Mouse (Mus musculus) left cerebral cortex, postnatal 14 days (tissue): ENCODE measurements around the gene Il11ra2. TPM values are rescaled to one million over a fixed set of nuclear protein-coding genes. Genes with fewer than 3 reads are reported as not detected.
"Not testable (repeated sequence)": the region's sequence is repeated elsewhere in the genome, so short reads cannot be mapped to it uniquely, and the experiment has no call there.

Source experiments
- DNase-seq, 2 experiments: peaks; one replicate each; pipeline ENCODE4 v3.0.0; 2021 to 2022; ENCODE audit warnings: low spot score in 2 of 2, mixed read lengths in 1 of 2
- intact Hi-C: fragments of 180-260 bp; cut with DNase I; formaldehyde crosslinking; loops from one replicate; pipeline ENCODE4 v1.15.1; 2025
- long read RNA-seq, 2 experiments: library from polyadenylated mRNA; stranded (forward); transcript quantifications; one replicate each; pipeline ENCODE4 v2.0.0; 2021
- total RNA-seq, 2 experiments: library from RNA; stranded (reverse); gene quantifications; 2 replicates each; pipeline ENCODE4 v1.2.3; 2021

The Il11ra2 gene
- not detected for total RNA-seq
- long read RNA-seq, experiment 1 = 0 reads
- long read RNA-seq, experiment 2 = 0 reads

GRCm38 (mm10) chr4:42661793-42662192, at the start of gene Il11ra2:
TSS of gene Il11ra2 (minus strand) at chr4:42661893.
- DNase-seq, intact Hi-C loops: not testable (repeated sequence)

GRCm38 (mm10) chr4:42682183-42682524, 20.5 kb upstream of the Il11ra2 start:
- intact Hi-C loops, DNase-seq: not testable (repeated sequence)

GRCm38 (mm10) chr4:42681473-42682182, 19.9 kb upstream of the Il11ra2 start:
- intact Hi-C loops, DNase-seq: not testable (repeated sequence)

GRCm38 (mm10) chr4:42680374-42681356, 19.0 kb upstream of the Il11ra2 start:
- intact Hi-C loops, DNase-seq: not testable (repeated sequence)

GRCm38 (mm10) chr4:42679365-42679764, 17.7 kb upstream of the Il11ra2 start:
- DNase-seq, intact Hi-C loops: not testable (repeated sequence)

- DNase-seq, intact Hi-C loops: not testable (repeated sequence)
Observed at GRCm38 (mm10) chr4:42675415-42675814, 13.7 kb upstream of the Il11ra2 start.

GRCm38 (mm10) chr4:42654951-42655350, 6.7 kb downstream of the Il11ra2 start, which contains the start of gene Ccl27b:
TSS of gene Ccl27b (plus strand) at chr4:42655251.
- DNase-seq, intact Hi-C loops: not testable (repeated sequence)

GRCm38 (mm10) chr4:42629419-42629818, 32.3 kb downstream of the Il11ra2 start, which contains the start of gene Gm2564:
TSS of gene Gm2564 (plus strand) at chr4:42629719.
- intact Hi-C loops, DNase-seq: not testable (repeated sequence)

- intact Hi-C loops, DNase-seq: not testable (repeated sequence)
Observed at GRCm38 (mm10) chr4:42611895-42612294, 49.8 kb downstream of the Il11ra2 start, which contains the start of gene Gm10591. TSS of gene Gm10591 (plus strand) at chr4:42612195.

Other genes with a start within 250 kb of the Il11ra2 start
- gene Gm21586, start 222.5 kb downstream of the Il11ra2 start, total RNA-seq = not detected
- 1 to 10 TPM; 6.0 to 6.9 TPM for gene Gm2163, start 195.1 kb downstream of the Il11ra2 start, total RNA-seq
- not detected for gene Fam205a2, start 133.7 kb downstream of the Il11ra2 start, total RNA-seq
- not detected for gene Gm10591, start 49.7 kb downstream of the Il11ra2 start, total RNA-seq
- 10 to 100 TPM; 12.5 to 12.9 TPM for gene Gm2564, start 32.2 kb downstream of the Il11ra2 start, total RNA-seq
- gene Ccl27b, start 6.6 kb downstream of the Il11ra2 start, total RNA-seq = 1 to 10 TPM; 6.3 to 6.4 TPM
- 1 to 10 TPM; 1.8 to 2.2 TPM for gene 4930578G10Rik, start 73.7 kb upstream of the Il11ra2 start, total RNA-seq
- gene Ccl19, start 94.7 kb upstream of the Il11ra2 start, total RNA-seq = under 1 TPM in 1 of 2 experiments, not detected in 1; 0.94 TPM
- gene Ccl21a, start 112.1 kb upstream of the Il11ra2 start, total RNA-seq = not detected
- gene Fam205a1, start 192.0 kb upstream of the Il11ra2 start, total RNA-seq = under 1 TPM; 0.18 to 0.27 TPM
- gene Gm12394, start 194.9 kb upstream of the Il11ra2 start, total RNA-seq = 1 to 10 TPM; 2.3 to 2.7 TPM
- 1 to 10 TPM; 1.9 to 2.4 TPM for gene Fam205c, start 212.3 kb upstream of the Il11ra2 start, total RNA-seq